Mouse (Mus musculus) olfactory bulb, adult 2 months (tissue): ENCODE measurements around the gene Aifm3. TPM values are rescaled to one million over a fixed set of nuclear protein-coding genes. Genes with fewer than 3 reads are reported as not detected.
"Not testable (repeated sequence)": the region's sequence is repeated elsewhere in the genome, so short reads cannot be mapped to it uniquely, and the experiment has no call there.

Source experiments
- H3K27ac ChIP-seq: fragments of 200-500 bp; 2 replicates; pipeline ENCODE4 v1.5.1; 2012; ENCODE audit warnings: low read depth, low read length; ENCODE audit not compliant: insufficient read depth
- H3K4me1 ChIP-seq: fragments of 200-500 bp; 2 replicates; pipeline ENCODE4 v1.6.1; 2012; ENCODE audit warnings: low read length; ENCODE audit not compliant: control insufficient read depth, insufficient read depth
- H3K4me3 ChIP-seq: fragments of 200-500 bp; 2 replicates; pipeline ENCODE4 v1.5.1; 2012; ENCODE audit warnings: mild to moderate bottlenecking, low read depth, low read length, moderate library complexity; ENCODE audit not compliant: insufficient read depth
- CTCF ChIP-seq: fragments of 200-500 bp; IDR thresholded peaks from 2 replicates; pipeline ENCODE4 v1.5.1; 2012; ENCODE audit warnings: low read depth, mild to moderate bottlenecking, low read length, moderate library complexity; ENCODE audit not compliant: insufficient read depth
- POLR2A ChIP-seq: fragments of 200-500 bp; IDR thresholded peaks from 2 replicates; pipeline ENCODE4 v1.6.1; 2012; ENCODE audit warnings: mild to moderate bottlenecking, low read depth, low read length, moderate library complexity; ENCODE audit not compliant: insufficient read depth
- WGBS: fragments of 180-500 bp; shearing (Covaris S2); methylation state at CpG from one replicate; pipeline ENCODE4 v1.1.7; 2018; 5-methylcytosine and 5-hydroxymethylcytosine counted together
- polyA plus RNA-seq: library from polyadenylated mRNA; stranded (reverse); fragments of >200 nt; gene quantifications from 2 replicates; pipeline ENCODE4 v1.2.4, GENCODE M21; 2012; ENCODE audit warnings: low replicate concordance; ENCODE audit not compliant: missing spikeins, insufficient read depth, insufficient read length

Aifm3 gene
- polyA plus RNA-seq, 1 experiment: not detected

- TF ChIP-seq CTCF: no peak
- no peak for TF ChIP-seq POLR2A
- Histone ChIP-seq H3K4me3 (no peak overlapping the region), H3K27ac (peak overlapping the region; percentile 80), H3K4me1 (peaks cover 25% of the 10 kb centered on the region)
- WGBS: 4% methylated on average over 2 of the region's 2 CpGs
Observed at GRCm38 (mm10) chr16:17496499-17497305, 7.3 kb downstream of the Aifm3 start.

DNA sequence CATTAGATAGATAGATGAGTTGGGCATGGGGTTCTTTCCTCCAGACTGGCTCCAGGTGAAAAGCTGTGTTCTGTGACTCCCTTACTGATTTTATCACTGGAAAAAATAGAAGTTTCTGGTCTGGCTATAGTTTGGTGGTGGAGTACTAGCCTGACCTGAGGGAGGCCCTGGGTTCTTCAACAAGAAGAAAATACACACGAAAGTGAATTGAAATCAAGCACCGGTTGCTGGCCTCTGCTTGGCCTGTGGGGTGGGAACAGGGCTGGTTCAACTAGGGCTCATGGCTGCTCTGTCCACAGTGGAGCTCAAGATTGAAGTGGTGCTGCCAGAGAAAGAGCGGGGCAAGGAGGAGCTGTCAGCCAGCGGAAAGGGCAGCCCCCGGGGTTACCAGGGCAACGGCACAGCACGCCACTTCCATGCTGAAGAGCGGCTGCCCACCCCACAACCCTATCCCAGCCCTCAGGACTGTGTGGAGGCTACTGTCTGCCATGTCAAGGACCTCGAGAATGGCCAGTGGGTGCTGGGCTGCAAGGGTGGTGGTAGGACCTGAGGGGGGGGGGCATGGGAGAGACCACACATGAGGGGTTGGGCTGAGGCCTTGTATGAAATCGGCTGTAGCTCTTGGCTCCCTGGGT, 10.0 kb downstream of the Aifm3 start:
- no peak for TF ChIP-seq CTCF
- TF ChIP-seq POLR2A: no peak
- Histone ChIP-seq H3K4me1 (peaks cover 29% of the 10 kb centered on the region), H3K27ac (no peak overlapping the region), H3K4me3 (no peak overlapping the region)
- 29% methylated on average over 10 of the region's 10 CpGs for WGBS

DNA sequence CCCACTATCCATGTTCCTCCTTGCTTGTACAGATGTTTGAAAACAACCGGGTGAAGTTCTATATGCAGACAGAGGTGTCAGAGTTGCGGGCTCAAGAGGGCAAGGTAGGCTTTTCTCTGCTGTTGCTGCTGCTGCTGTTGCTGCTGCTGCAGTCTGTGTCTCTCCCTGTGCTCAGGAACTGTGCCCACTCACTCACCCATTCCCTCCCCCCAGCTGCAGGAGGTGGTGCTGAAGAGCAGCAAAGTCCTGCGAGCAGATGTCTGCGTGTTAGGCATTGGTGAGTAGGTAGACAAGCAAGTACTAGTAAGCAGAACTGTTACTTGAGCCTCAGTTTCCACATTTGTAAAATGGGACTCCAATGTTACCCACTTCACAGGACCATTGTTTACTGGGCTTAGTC, 13.3 kb downstream of the Aifm3 start:
- Histone ChIP-seq H3K4me3 (no peak overlapping the region), H3K27ac (no peak overlapping the region), H3K4me1 (peaks cover 18% of the 10 kb centered on the region)
- whole genome bisulfite sequencing: 64% methylated on average over 4 of the region's 4 CpGs
- TF ChIP-seq POLR2A (no peak), CTCF (no peak)

GRCm38 (mm10) chr16:17507018-17507552, 17.7 kb downstream of the Aifm3 start:
- no peak overlapping the region for H3K4me3 ChIP-seq
- 81% methylated on average over 5 of the region's 5 CpGs for WGBS
- H3K4me1 ChIP-seq: peaks cover 14% of the 10 kb centered on the region
- TF ChIP-seq POLR2A (no peak), CTCF (no peak)
- no peak overlapping the region for H3K27ac ChIP-seq

DNA sequence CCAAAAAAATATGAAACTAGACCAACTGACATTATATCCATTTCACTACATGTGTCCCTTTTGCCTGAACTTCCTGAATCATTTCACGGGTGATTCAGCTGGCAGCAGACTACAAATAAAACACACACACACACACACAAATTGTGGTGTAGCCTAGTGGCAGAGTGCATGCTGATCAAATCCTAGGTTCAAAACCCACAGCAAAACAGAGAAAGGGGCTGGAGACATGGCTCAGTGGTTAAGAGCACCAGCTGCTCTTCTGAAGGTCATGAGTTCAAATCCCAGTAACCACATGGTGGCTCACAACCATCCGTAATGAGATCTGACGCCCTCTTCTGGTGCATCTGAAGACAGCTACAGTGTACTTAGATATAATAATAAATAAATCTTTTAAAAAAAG, 18.6 kb downstream of the Aifm3 start:
- H3K4me1 ChIP-seq: not testable (repeated sequence)
- H3K4me3 ChIP-seq: peak overlapping the region; percentile 83
- H3K27ac ChIP-seq: peak overlapping the region; percentile 84; the same call in 1 of the 2 replicates
- WGBS: 12% methylated on average over 3 of the region's 3 CpGs

DNA sequence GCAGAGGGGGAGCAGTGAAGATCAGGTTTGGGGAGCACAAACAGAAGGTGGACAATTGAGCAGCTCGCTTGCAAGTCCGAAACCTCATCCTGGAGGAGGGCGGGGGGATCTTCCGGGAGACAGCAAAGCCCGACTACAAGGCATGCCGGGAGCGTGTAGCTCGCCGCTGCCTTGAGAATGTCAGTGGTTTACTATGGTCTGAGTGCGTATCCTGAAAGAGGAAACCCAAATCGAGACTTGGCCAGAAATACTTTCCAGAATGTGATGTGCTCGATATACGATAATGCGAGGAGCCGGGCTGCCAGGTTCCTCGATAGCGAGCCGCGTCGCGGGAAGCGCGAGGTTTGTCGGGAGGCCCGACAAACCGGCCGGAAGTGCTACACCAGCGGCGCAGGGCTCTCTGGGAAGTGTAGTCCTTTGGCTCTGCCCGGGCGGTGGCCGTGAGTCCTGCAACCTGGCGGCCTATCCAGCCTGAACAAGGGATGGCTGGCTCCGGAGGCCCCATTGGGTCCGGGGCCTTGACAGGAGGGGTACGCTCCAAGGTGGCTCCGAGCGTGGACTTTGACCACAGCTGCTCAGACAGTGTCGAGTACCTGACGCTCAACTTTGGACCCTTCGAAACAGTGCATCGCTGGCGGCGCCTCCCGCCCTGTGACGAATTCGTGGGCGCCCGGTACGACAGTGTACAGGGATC, 19.3 kb downstream of the Aifm3 start, which contains the start of gene Lztr1:
TSS of gene Lztr1 (plus strand) at position 143 of the 694 bp plus-strand sequence.
- under 1% methylated on average over 50 of the region's 50 CpGs for WGBS

GRCm38 (mm10) chr16:17509240-17509597, 19.8 kb downstream of the Aifm3 start:
- Histone ChIP-seq H3K4me3 (peak overlapping the region; percentile 83), H3K27ac (peak overlapping the region; percentile 84; the same call in 1 of the 2 replicates), H3K4me1 (peaks cover 8% of the 10 kb centered on the region)
- WGBS: 2% methylated on average over 9 of the region's 9 CpGs
- TF ChIP-seq POLR2A: no peak
- no peak for TF ChIP-seq CTCF

More for the DNA sequence above, 19.3 kb downstream of the Aifm3 start, which contains the start of gene Lztr1:
- Histone ChIP-seq H3K4me3 (peak within 1 kb of the TSS; percentile 83), H3K27ac (peak within 1 kb of the TSS; percentile 84), H3K4me1 (peaks cover 8% of the 10 kb centered on the region)
- TF ChIP-seq POLR2A (peak; percentile 82), CTCF (no peak)

DNA sequence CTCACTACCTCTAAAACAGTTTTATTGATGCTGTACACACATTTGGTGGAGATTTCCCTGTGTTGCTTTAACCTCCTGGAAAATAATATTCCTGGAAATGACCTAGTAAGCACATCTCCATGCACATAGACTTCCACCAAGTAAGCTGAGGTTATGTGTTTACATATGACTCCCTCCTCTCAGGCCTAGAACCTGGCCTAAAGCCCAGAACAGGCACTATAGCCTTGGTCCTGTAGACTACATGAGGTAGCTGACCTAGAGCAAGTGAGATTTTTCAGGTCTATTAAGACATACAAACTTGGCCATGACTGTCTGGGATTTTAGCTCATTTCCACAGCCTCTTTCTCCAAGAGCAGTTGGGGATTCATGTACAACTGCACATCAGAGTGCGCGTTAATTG, 20.7 kb downstream of the Aifm3 start:
- Histone ChIP-seq H3K4me3 (no peak overlapping the region), H3K4me1 (peaks cover 8% of the 10 kb centered on the region), H3K27ac (no peak overlapping the region)
- WGBS: 98% methylated on average over 2 of the region's 2 CpGs
- TF ChIP-seq CTCF (no peak), POLR2A (no peak)

DNA sequence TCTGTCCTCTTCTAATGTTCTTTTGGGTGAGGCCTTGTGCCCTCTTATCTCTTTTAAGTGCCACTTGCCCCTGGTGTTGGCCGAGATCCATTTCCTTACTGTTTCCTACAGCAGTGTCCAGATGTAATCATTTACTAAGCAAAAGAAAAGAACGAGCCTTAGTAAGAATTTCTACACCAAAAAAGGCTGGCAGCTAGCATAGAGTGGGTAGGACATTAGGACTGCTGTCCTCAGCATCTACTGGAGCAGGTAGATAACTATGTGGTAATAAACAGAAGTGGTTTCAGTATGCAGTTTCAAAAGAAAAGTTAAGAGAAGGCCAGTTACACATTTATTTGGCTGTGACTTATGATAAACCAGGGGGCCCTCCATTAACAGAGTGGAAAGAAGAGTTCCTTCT, 21.3 kb downstream of the Aifm3 start:
- Histone ChIP-seq H3K4me1 (peaks cover 8% of the 10 kb centered on the region), H3K4me3 (no peak overlapping the region), H3K27ac (no peak overlapping the region)
- TF ChIP-seq POLR2A (no peak), CTCF (no peak)
- 80% methylated on average over 2 of the region's 2 CpGs for WGBS
